Mouse (Mus musculus) heart, embryonic 10.5 days (tissue): ENCODE data around the gene Igsf9. TPM values are rescaled to one million over a fixed set of nuclear protein-coding genes. Genes with fewer than 3 reads are reported as not detected.

Experiments
- DNase-seq: peaks from one replicate; pipeline ENCODE4 v3.0.0-alpha.2; 2017; ENCODE audit warnings: low spot score
- H3K27ac ChIP-seq: fragments of 300-500 bp; sonication (generic); 2 replicates; pipeline ENCODE4 v1.5.1; 2016; ENCODE audit warnings: mild to moderate bottlenecking
- H3K27me3 ChIP-seq: fragments of 300-500 bp; sonication (generic); 2 replicates; pipeline ENCODE4 v1.6.1; 2016; ENCODE audit warnings: mild to moderate bottlenecking; ENCODE audit not compliant: poor library complexity, insufficient read depth, severe bottlenecking
- H3K36me3 ChIP-seq: fragments of 300-500 bp; sonication (generic); 2 replicates; pipeline ENCODE4 v1.6.1; 2016; ENCODE audit warnings: mild to moderate bottlenecking, moderate library complexity
- H3K4me1 ChIP-seq: fragments of 300-500 bp; sonication (generic); 2 replicates; pipeline ENCODE4 v1.6.1; 2016; ENCODE audit warnings: mild to moderate bottlenecking
- H3K4me3 ChIP-seq: fragments of 300-500 bp; sonication (generic); 2 replicates; pipeline ENCODE4 v1.5.1; 2016; ENCODE audit warnings: mild to moderate bottlenecking, moderate library complexity
- H3K9me3 ChIP-seq: fragments of 300-500 bp; sonication (generic); 2 replicates; pipeline ENCODE4 v1.6.1; 2016; ENCODE audit warnings: mild to moderate bottlenecking, moderate library complexity
- WGBS: fragments of 180-500 bp; shearing (Covaris S2); methylation state at CpG from one replicate; pipeline ENCODE4 v1.1.7; 2016; 5-methylcytosine and 5-hydroxymethylcytosine counted together
- polyA plus RNA-seq: library from polyadenylated mRNA; unstranded; fragments of >200 nt; fragmentation: Nextera tagmentation; extraction: Ambion mirVana; gene quantifications from 2 replicates; pipeline ENCODE4 v1.2.1, GENCODE M21; 2016

Igsf9 gene
- 13.7 and 37.5 TPM in 2 replicates for polyA plus RNA-seq

DNA sequence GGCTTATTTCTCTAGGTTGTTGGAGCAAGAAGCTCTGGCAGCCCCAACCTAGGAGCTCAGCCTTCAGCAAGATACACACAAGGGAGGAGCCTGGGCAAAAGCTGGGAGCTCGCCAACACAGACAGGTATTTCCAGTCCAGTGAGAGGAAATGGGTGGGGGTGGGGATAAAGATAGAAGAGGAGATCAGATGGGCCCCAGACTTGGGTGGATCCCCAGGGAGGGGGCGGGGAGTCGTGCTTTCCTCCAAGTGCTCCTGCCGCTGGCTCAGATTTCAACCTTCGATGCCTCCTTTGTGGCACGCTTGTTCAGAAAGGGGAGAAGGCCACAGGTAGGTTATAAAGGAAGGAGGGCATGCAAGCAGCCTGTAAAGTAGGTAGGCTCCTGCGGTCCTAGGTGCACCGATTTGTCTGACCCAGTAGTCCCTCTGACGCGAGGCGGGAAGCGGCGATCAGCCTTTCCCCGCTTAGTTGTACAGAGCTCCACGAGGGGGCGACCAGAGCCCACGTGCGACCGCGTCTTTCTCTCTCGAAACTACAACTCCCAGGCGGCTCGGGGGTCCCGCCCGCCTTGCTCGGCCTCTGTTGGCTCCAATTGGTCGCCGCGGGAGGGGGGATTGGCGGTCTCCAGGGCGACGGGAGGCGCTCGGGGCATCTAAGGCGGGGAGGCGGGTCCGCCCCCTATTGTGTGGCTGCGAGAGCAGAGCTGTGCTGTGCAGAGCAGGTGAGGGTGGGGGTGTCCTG is at the start of gene Igsf9:
Gene Igsf9 (plus strand): TSS at position 249 of the 741 bp plus-strand sequence.
- peaks cover 41% of the 10 kb centered on the region for H3K4me1 ChIP-seq
- H3K36me3 ChIP-seq: peaks cover 13% of the 10 kb centered on the region
- H3K27me3 ChIP-seq: peaks cover 44% of the 10 kb centered on the region
- DNase-seq: peak; percentile 96
- WGBS: under 1% methylated on average over 38 of the region's 38 CpGs
- peak within 1 kb of the TSS; percentile 78 for H3K27ac ChIP-seq
- peak within 1 kb of the TSS; percentile 65 for H3K4me3 ChIP-seq
- no peaks in the 10 kb centered on the region for H3K9me3 ChIP-seq

DNA sequence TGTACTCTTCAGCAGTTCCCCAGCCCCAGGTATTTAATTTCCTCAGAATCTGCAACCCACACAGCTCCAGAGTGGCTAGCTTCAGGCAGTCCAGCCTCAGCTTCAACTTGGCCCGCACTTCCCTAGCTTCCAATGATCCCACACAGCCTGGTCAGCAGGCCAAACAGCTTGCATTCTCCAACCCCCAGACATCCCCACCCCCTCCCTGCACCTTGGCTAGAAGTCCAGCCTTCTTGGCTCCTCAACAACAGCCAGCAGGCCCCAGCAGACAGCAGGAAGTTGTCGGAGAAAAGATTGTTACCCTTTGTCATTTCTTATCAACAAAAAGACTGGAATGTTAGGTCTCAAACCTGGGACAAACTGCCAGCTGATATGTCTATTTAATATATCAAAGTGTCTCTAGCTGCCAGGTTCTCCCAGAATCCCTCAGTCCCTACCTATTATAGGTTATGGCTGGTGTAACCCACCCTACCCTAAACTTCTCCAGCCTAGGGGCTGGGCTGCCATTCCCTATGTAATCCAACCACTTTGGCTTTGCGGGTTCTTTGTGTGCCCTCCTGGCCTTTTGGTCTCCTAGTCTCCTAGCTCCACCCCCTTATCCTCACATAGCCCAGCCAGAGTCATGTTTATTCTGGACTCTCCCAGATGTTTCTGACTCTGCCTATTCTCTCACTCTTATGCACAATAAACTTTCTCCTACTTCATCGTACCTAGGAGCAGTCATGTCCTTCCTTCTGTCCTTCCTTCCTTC is 49.6 kb upstream of the Igsf9 start:
- Histone ChIP-seq H3K27me3 (no peaks in the 10 kb centered on the region), H3K4me3 (no peak overlapping the region), H3K9me3 (no peaks in the 10 kb centered on the region), H3K36me3 (no peaks in the 10 kb centered on the region), H3K4me1 (peaks cover 38% of the 10 kb centered on the region), H3K27ac (peak overlapping the region; percentile 47; the same call in 1 of the 2 replicates)
- DNase-seq: peak; percentile 78
- 22% methylated on average over 4 of the region's 4 CpGs for WGBS

DNA sequence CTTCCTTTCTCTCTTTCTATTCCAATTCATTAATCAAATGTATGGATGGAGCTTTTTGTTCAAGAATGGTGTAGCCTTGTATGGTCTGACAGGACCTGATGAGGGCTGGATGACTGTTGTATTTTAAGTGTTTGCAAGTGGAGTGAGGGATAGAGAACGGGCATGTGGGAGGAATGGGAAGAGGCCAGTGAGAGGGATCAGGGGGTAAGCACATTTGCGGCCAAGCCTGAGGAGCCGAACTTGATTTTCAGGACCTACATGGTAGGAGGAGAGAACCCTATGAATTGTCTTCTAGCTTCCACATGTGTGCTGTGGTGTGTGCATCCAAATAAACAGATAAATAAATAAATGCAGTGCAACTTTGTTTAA is 49.0 kb upstream of the Igsf9 start:
- no peaks in the 10 kb centered on the region for H3K36me3 ChIP-seq
- H3K4me3 ChIP-seq: no peak overlapping the region
- H3K9me3 ChIP-seq: no peaks in the 10 kb centered on the region
- WGBS: 66% methylated on average over 3 of the region's 3 CpGs
- peak; percentile 70 for DNase-seq
- peaks cover 39% of the 10 kb centered on the region for H3K4me1 ChIP-seq
- no peaks in the 10 kb centered on the region for H3K27me3 ChIP-seq
- peak overlapping the region; percentile 47; the same call in 1 of the 2 replicates for H3K27ac ChIP-seq

DNA sequence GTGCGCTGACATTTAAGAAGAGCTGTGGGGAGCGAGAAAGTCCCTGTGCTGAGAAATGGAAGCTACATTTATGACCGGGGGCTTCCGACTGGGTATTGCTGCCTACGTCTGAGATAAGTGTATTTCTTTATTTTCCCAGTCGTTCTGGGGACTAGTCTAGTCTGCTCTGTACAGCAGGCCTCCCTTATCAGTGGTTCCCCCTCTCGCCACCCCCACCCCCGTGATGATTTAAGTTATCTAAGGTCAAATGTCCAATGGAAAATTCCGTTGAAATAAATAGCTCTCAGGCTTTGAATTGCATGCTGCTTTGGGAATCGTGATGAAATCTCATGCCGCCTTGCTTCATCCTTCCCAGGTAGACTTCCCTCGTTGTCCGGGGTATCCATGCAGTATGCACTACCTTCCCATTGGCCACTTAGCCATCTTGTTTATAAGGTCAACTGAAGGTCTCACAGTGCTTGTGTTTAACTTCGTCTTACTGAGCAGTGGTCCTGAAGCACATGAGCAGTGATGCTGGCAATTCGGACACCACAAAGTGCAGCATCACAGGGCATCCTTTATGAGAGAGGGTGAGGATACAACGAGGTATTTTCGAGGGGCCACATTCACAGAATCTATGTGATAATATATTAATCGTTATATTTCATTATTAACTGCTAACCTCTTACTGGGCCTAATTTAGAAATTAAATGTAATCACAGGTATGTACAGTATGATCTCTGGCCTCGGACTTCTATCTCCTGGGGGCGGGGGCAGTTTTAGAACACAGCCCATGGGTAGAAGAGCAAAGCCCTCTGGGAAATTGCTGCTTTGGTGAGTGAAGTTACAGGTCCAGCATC is 48.4 kb upstream of the Igsf9 start:
- Histone ChIP-seq H3K4me1 (peaks cover 39% of the 10 kb centered on the region), H3K27me3 (no peaks in the 10 kb centered on the region), H3K36me3 (no peaks in the 10 kb centered on the region), H3K4me3 (no peak overlapping the region), H3K27ac (peak overlapping the region; percentile 47), H3K9me3 (no peaks in the 10 kb centered on the region)
- 49% methylated on average over 20 of the region's 20 CpGs for WGBS
- DNase-seq: peak; percentile 72

DNA sequence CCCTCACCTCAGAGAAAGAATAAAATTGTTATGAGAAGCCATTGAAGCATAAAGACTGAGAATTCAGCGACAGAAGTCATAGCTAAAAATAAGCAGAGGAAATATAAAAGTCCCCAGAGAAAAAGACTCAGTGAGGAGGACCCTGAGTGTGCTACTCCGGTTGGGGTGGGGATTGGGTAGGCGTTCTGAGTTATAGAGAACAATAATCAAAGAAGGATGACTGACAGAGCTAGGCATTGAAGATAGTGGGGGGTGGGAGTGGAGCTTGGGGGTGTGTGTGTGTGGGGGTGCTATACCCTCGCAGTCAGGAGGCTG is 47.8 kb upstream of the Igsf9 start:
- Histone ChIP-seq H3K36me3 (no peaks in the 10 kb centered on the region), H3K4me1 (peaks cover 39% of the 10 kb centered on the region), H3K4me3 (no peak overlapping the region), H3K27me3 (no peaks in the 10 kb centered on the region), H3K27ac (0 out of 2 replicates have a peak overlapping the region, but pooled peaks have one; percentile 18), H3K9me3 (no peaks in the 10 kb centered on the region)
- DNase-seq: peak; percentile 25
- 88% methylated on average over 4 of the region's 4 CpGs for WGBS

GRCm38 (mm10) chr1:172436785-172437184 is 44.8 kb upstream of the Igsf9 start:
- Histone ChIP-seq H3K9me3 (no peaks in the 10 kb centered on the region), H3K27me3 (no peaks in the 10 kb centered on the region; the same call in 1 of the 2 replicates), H3K27ac (no peak overlapping the region; the same call in 1 of the 2 replicates), H3K4me3 (no peak overlapping the region), H3K36me3 (no peaks in the 10 kb centered on the region), H3K4me1 (peaks cover 29% of the 10 kb centered on the region)
- DNase-seq: peak; percentile 84
- WGBS: 32% methylated on average over 6 of the region's 6 CpGs

- H3K36me3 ChIP-seq: no peaks in the 10 kb centered on the region
- no peaks in the 10 kb centered on the region for H3K9me3 ChIP-seq
- H3K27me3 ChIP-seq: no peaks in the 10 kb centered on the region; the same call in 1 of the 2 replicates
- no peak overlapping the region for H3K4me3 ChIP-seq
- peaks cover 11% of the 10 kb centered on the region for H3K4me1 ChIP-seq
- WGBS: 82% methylated on average over 2 of the region's 2 CpGs
- H3K27ac ChIP-seq: no peak overlapping the region
- DNase-seq: peak; percentile 62
Observed at GRCm38 (mm10) chr1:172438621-172439020, 43.0 kb upstream of the Igsf9 start.

GRCm38 (mm10) chr1:172440521-172440920 is 41.1 kb upstream of the Igsf9 start:
- Histone ChIP-seq H3K4me3 (no peak overlapping the region), H3K36me3 (no peaks in the 10 kb centered on the region), H3K4me1 (peaks cover 7% of the 10 kb centered on the region), H3K9me3 (no peaks in the 10 kb centered on the region), H3K27ac (no peak overlapping the region), H3K27me3 (peaks cover 4% of the 10 kb centered on the region; the same call in 1 of the 2 replicates)
- DNase-seq: peak; percentile 6
- WGBS: 83% methylated on average over 3 of the region's 3 CpGs

DNA sequence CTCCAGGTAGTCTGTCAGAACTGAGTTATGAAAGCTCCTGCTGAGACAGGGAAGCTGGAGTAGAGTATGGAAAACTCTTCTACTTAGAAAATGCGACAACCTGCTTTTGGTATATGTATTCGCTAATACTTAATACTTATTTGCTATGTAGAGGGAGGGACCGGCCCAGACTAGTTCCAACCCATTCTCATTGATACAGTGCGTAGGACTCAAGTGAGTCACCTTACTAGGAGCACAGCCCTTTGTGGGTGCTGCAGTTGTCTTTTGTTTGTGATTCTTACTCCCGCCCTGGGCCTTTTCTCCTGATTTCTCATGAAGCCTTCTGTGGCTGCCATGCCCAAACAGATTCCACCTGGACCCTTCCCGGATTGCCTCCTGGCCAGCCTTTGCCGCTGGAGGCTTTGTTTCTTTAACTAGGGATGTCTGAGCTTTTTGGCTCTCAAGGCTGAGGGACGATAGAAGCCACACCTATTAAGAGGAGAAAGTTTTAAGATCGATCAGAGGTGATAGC is 39.6 kb upstream of the Igsf9 start:
- Histone ChIP-seq H3K9me3 (no peaks in the 10 kb centered on the region), H3K27ac (no peak overlapping the region), H3K36me3 (no peaks in the 10 kb centered on the region), H3K27me3 (peaks cover 4% of the 10 kb centered on the region; the same call in 1 of the 2 replicates), H3K4me1 (peaks cover 1% of the 10 kb centered on the region), H3K4me3 (no peak overlapping the region)
- WGBS: 79% methylated on average over 9 of the region's 9 CpGs
- peak; percentile 52 for DNase-seq

DNA sequence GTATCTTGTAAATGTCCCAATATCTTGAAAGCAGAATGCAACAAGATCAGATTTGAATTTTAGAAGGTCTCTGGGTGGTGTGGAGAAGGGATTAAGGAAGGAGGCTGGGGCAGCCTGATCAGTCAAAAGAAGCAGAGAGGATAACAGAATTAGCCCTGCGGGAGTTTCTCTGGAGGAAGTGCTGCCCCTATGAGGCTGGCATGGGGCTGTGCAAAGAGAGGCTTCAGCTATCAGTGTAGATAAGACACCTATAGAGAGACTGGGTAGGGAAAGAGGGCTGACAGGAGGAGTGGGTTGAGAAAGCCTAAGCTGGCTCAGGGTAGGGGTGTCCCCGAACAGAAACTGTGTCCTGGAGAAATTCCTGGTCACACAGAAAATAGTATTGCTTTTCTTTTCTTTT is 31.4 kb upstream of the Igsf9 start:
- 14% methylated on average over 2 of the region's 2 CpGs for WGBS
- DNase-seq: no peak
- Histone ChIP-seq H3K27ac (no peak overlapping the region), H3K36me3 (no peaks in the 10 kb centered on the region), H3K27me3 (no peaks in the 10 kb centered on the region), H3K4me3 (no peak overlapping the region), H3K9me3 (no peaks in the 10 kb centered on the region), H3K4me1 (peaks cover 6% of the 10 kb centered on the region; the same call in 1 of the 2 replicates)

DNA sequence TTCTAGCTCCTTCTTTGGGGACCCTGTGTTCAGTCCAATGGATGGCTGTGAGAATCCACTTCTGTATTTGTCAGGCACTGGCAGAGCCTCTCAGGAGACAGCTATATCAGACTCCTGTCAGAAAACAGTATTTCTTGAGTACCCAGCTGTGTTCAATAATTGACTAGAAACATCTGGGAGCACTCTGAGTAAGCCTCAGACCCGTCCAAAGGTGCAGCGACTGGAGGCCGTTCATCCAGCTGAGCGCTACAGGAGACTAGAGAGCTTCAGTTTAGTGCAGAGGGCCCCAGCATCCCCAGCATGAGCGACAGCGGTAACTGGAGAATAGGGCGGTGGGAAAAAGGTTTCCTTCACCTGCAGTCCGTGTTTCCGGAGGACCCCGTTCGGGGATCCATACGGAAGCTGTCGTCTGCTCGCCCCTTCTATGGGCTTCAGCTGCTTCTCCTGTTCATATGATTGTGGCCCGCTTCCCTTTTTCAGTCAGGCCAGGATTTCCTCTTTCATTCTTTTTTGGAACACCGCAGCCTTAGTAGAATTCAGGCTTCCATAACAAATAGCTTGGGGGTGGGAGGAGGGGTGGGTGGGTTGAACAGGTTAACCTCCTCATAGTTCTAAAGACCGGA is 30.6 kb upstream of the Igsf9 start:
- Histone ChIP-seq H3K27ac (no peak overlapping the region), H3K36me3 (no peaks in the 10 kb centered on the region), H3K4me1 (peaks cover 6% of the 10 kb centered on the region; the same call in 1 of the 2 replicates), H3K27me3 (no peaks in the 10 kb centered on the region), H3K9me3 (no peaks in the 10 kb centered on the region), H3K4me3 (no peak overlapping the region)
- 38% methylated on average over 17 of the region's 17 CpGs for WGBS
- no peak for DNase-seq

DNA sequence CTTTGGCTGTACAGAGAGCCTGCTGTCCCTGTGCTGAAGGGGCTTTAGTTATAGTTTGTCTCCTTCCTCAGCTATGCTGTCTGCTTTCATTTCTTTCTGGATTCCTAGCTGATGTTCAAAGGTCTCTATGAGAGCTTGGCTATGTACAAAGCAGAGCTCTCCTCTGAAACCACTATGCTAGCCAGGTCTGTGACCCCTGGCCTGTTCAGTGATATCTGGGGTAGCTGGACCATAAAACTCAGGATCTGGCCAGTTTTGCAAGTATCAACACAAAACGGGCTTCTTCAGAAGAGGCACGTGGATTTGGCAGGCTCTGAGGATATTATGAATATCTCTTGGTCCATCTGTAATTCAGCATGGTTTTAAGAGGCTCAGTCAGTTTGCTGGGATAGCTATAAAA is 28.7 kb upstream of the Igsf9 start:
- H3K27me3 ChIP-seq: no peaks in the 10 kb centered on the region
- no peaks in the 10 kb centered on the region for H3K9me3 ChIP-seq
- DNase-seq: no peak
- H3K4me1 ChIP-seq: peaks cover 9% of the 10 kb centered on the region
- no peaks in the 10 kb centered on the region for H3K36me3 ChIP-seq
- no peak overlapping the region for H3K27ac ChIP-seq
- H3K4me3 ChIP-seq: no peak overlapping the region
- WGBS: 82% methylated on average over 2 of the region's 2 CpGs
